Mouse (Mus musculus) cerebellum, adult 9-10 months (tissue): Measurements from ENCODE around the gene Vps37b.

Source experiments
- DNase-seq: peaks from one replicate; pipeline ENCODE4 v3.0.0; 2022

Gene Vps37b

GRCm38 (mm10) chr5:123974616-123975111 is 57.4 kb downstream of the Vps37b start:
- no peak for DNase-seq

DNA sequence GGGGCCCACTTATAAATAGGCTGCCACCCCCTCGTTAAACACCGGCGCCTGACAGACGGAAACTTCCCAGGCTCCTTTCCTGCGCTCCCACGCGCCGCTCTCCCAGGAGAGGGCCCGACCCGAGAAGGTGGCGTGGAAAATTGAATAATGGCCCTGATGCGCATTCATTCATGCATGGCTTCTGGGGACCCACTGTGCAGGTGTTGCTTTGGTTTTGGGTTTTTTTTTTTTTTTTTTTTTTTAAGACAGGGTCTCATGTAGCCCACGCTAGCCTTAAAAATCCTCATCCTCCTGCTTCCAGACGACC is 57.9 kb downstream of the Vps37b start:
- no peak for DNase-seq

DNA sequence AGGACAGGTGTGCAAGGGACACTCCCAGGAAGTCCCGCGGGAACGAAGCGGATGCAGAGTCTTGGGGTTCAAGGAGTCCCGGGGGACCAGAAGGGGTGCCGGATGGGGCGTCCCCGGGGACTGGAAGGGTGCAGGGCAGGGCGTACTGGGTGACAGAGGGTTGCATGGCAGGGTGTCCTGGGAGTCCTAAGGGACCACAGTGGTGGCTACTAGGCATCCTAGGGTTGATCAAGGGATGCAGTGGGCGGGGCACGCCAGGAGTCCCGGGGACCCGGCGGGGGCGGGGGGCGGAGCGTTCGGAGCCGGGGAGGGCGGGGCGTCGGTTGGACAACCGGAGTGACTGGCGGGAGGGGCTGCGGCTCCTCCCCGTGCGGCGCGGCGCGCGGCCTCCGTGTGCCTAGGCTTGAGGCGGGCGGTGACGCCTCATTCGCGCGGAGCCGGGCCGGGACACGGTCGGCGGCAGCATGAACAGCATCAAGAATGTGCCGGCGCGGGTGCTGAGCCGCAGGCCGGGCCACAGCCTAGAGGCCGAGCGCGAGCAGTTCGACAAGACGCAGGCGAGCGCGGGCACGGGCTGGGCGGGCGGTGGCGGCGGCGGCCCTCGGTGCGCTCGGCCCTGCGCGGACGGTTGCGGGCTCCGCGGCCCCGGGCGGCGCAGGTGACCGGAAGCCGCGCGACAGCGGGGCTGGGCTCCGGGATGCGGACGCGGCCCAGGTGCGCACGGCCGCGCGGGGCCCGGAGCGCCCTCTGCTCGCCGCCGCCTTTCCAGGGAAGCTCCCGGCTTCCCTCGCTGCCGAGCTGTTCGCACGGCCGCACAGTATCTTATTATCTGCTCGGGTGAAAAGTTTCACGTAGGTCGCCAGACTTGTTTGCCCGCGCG is 58.5 kb downstream of the Vps37b start, which contains the start of gene Hip1r:
Gene Hip1r (plus strand): TSS at position 330 of the 880 bp plus-strand sequence.
- peak; percentile 73 for DNase-seq

- no peak for DNase-seq
Observed at GRCm38 (mm10) chr5:123972453-123972852, 59.6 kb downstream of the Vps37b start.

DNA sequence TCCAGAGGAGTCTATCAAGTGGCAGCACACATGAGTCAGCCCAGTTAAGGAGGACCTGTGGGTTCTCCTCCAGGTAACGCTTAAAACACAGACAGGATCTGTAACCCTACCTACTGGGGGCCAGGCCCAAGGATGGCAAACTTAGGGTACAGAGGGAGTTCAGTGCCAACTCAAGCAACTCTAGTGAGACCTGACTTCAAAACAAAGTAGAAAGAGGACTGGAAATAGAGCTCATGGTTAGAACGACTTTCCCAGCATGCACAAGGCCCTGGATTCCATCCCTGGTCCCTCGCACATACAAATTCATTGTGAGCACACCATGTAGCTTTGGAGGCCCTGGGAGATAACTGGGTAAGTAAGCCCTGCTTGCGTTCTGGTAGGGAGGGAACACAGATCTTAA is 61.5 kb downstream of the Vps37b start:
- DNase-seq: no peak

DNA sequence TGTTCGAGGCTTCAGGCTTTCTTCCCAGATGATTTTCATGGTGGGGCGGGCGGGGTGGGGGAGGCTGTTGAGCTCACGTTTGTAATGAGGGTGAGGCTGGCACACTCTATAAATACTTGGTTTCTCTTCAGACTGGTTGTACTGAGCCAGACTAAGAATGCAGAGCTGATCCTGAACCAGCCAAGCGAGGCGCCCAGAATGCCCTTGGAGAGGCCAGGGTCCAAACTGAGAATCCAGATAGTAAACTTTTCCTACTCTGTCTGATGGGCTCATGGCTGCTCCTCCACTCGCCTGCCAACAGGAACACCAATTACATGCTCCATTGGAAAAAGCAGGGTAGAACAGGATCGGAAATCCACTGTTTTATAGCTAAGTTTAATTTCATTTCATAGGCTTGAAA is 62.9 kb downstream of the Vps37b start:
- no peak for DNase-seq

- no peak for DNase-seq
Observed at GRCm38 (mm10) chr5:123968468-123968867, 63.6 kb downstream of the Vps37b start.

- no peak for DNase-seq
Observed at GRCm38 (mm10) chr5:123966759-123967158, 65.3 kb downstream of the Vps37b start.

GRCm38 (mm10) chr5:123964208-123964607 is 67.9 kb downstream of the Vps37b start:
- no peak for DNase-seq

GRCm38 (mm10) chr5:123961046-123961445 is 71.0 kb downstream of the Vps37b start:
- DNase-seq: no peak

GRCm38 (mm10) chr5:123960129-123960528 is 71.9 kb downstream of the Vps37b start:
- no peak for DNase-seq

- no peak for DNase-seq
Observed at GRCm38 (mm10) chr5:123959018-123959417, 73.1 kb downstream of the Vps37b start.

GRCm38 (mm10) chr5:123957213-123957612 is 74.9 kb downstream of the Vps37b start:
- DNase-seq: no peak
